Mouse (Mus musculus): ENCODE results near the gene Brpf3. TPM values are rescaled to one million over a fixed set of nuclear protein-coding genes. Genes with fewer than 3 reads are reported as not detected.
"Not testable (repeated sequence)": the region's sequence is repeated elsewhere in the genome, so short reads cannot be mapped to it uniquely, and the experiment has no call there.

Gene Brpf3
- polyA plus RNA-seq, 1 experiment = 32.3 TPM

DNA sequence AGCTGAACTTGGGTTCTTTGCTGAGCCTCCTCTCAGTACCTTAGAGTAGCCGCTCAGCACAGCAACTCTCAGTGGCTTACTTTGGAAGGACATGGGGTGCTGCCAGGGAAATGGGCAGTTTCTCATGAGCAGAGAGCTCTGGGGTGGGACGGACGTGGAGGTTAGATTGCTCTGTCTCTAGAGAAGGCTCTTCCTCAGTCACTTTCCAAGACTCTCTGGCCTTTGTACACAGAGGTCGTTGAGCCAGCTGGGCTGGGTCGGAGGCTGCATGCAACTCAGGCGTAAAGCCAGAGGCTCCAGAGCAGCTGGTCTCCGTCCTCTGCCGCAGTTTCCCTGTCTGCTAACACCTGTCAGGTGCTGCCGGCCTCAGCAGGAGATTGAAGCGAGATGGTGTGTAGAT, 33.8 kb downstream of the Brpf3 start:
- Histone ChIP-seq H3K4me3 (replicated peaks; ENCODE audit: insufficient read depth, low read depth, low read length) (no peak overlapping the region), H3K27me3 (ENCODE audit: control insufficient read depth, insufficient read depth, low read length) (no peaks in the 10 kb centered on the region), H3K4me1 (ENCODE audit: control insufficient read depth, insufficient read depth, low read length) (no peaks in the 10 kb centered on the region), H3K27ac (ENCODE audit: insufficient read depth, low read length) (no peak overlapping the region)
- no peak for DNase-seq
- no peak for TF ChIP-seq POLR2A (IDR thresholded peaks at IDR 0.05; ENCODE audit: borderline replicate concordance, insufficient read depth, low read length)
- no peak for TF ChIP-seq CTCF (IDR thresholded peaks at IDR 0.05; ENCODE audit: borderline replicate concordance, insufficient read depth, low read depth, low read length)
- WGBS = 59% methylated on average over 10 of the region's 10 CpGs

DNA sequence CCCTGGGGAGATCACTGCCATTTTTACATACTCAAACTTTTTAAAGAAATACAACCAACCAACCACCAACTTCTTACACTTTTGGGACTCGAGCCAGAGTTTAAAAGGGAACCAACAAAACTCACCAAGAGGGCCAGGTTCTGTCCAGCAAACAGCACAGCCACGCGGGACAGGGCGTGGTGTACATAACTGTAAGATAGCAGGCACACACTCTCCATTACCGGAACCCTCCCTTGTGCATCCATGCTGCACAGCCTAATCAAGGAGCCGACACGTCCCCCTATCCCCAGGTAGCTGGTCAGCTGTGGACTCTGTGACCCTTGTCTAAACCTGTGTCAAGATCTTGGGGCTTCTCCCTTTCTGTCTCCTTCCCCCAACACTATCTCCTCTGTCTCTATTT, 37.0 kb downstream of the Brpf3 start:
- WGBS = 91% methylated on average over 7 of the region's 7 CpGs
- TF ChIP-seq CTCF (IDR thresholded peaks at IDR 0.05; ENCODE audit: borderline replicate concordance, insufficient read depth, low read depth, low read length) = no peak
- H3K4me3 ChIP-seq (replicated peaks; ENCODE audit: insufficient read depth, low read depth, low read length) = no peak overlapping the region

DNA sequence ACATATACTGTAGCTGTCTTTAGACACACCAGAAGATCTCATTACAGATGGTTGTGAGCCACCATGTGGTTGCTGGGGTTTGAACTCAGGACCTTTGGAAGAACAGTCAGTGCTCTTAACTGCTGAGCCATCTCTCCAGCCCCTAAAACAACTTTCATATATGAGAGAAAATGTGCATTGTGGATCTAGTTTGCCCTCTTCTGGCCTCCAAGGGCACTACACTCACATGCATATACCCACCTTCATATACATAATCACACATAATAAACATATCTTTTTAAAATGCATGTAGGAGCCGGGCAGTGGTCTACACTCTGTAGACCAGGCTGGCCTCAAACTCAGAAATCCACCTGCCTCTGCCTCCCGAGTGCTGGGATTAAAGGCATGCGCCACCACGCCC, 41.1 kb downstream of the Brpf3 start:
- H3K27ac ChIP-seq (ENCODE audit: insufficient read depth, low read length); H3K4me1 ChIP-seq (ENCODE audit: control insufficient read depth, insufficient read depth, low read length); DNase-seq; H3K27me3 ChIP-seq (ENCODE audit: control insufficient read depth, insufficient read depth, low read length); H3K4me3 ChIP-seq (replicated peaks; ENCODE audit: insufficient read depth, low read depth, low read length): not testable (repeated sequence)
- WGBS = 98% methylated on average over 4 of the region's 4 CpGs

More for the DNA sequence above, 37.0 kb downstream of the Brpf3 start:
- Histone ChIP-seq H3K4me1 (ENCODE audit: control insufficient read depth, insufficient read depth, low read length) (no peaks in the 10 kb centered on the region), H3K27ac (ENCODE audit: insufficient read depth, low read length) (no peak overlapping the region), H3K27me3 (ENCODE audit: control insufficient read depth, insufficient read depth, low read length) (no peaks in the 10 kb centered on the region)
- no peak for DNase-seq

DNA sequence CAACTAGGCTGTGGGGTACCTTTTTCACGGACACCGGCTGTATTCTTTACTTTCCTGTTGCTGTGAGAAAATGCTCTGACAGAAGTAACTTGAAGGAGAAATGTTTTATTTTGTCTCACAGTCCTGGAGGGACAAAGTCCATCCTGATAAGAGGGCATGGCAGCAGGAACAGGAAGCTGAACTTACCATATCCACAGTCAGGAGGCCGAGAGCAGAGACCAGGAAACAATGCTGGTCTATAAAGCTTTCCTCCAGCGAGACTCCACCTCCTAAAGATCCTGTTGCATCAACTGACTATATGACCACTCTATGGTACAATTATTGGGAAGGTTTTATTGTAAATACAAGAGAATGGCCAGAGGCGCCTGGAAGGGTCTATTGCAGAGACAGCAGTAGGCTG, 42.8 kb downstream of the Brpf3 start:
- WGBS = 93% methylated on average over 5 of the region's 5 CpGs
- no peak for TF ChIP-seq CTCF (IDR thresholded peaks at IDR 0.05; ENCODE audit: borderline replicate concordance, insufficient read depth, low read depth, low read length)
- DNase-seq = no peak

DNA sequence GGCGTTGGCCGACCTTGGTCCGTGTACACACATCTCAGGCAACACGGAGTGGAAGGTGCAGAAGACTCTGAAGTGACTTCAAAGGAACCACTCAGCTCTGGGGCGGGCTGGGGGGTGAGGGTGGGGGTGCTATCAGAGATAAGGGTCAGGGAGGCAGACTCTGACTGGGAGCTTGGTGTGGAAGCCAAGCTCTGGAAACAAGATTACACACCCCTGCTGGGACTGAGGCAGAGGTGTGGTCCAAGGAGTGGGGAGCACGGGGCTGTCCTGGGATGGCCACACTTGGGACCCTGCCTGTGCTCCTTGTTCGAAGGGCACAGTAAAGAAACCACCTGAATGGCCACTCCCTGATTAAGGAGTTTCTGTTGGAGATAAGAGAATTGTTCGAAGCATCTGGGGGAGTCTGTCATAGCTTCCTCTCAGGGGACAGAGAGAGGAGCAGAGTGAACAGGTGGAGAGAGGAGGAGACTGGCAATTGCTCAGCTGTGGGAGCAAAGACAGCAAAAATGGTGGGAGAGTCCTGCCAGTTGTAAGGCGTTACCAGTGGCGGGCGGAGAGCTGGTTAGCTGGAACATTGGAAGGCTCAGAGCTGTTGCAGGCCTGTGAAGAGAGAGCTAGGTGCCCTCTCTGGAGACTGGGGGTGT, 46.2 kb downstream of the Brpf3 start:
- TF ChIP-seq CTCF (IDR thresholded peaks at IDR 0.05; ENCODE audit: borderline replicate concordance, insufficient read depth, low read depth, low read length) = no peak
- no peak for TF ChIP-seq POLR2A (IDR thresholded peaks at IDR 0.05; ENCODE audit: borderline replicate concordance, insufficient read depth, low read length)
- no peaks in the 10 kb centered on the region for H3K27me3 ChIP-seq (ENCODE audit: control insufficient read depth, insufficient read depth, low read length)
- 54% methylated on average over 11 of the region's 11 CpGs for WGBS
- no peak for DNase-seq
- no peaks in the 10 kb centered on the region; the same call in 1 of the 2 replicates for H3K4me1 ChIP-seq (ENCODE audit: control insufficient read depth, insufficient read depth, low read length)
- no peak overlapping the region for H3K4me3 ChIP-seq (replicated peaks; ENCODE audit: insufficient read depth, low read depth, low read length)
- no peak overlapping the region for H3K27ac ChIP-seq (ENCODE audit: insufficient read depth, low read length)

More for the DNA sequence above, 42.8 kb downstream of the Brpf3 start:
- Histone ChIP-seq H3K27ac (ENCODE audit: insufficient read depth, low read length) (no peak overlapping the region), H3K4me3 (replicated peaks; ENCODE audit: insufficient read depth, low read depth, low read length) (no peak overlapping the region), H3K27me3 (ENCODE audit: control insufficient read depth, insufficient read depth, low read length) (no peaks in the 10 kb centered on the region), H3K4me1 (ENCODE audit: control insufficient read depth, insufficient read depth, low read length) (no peaks in the 10 kb centered on the region; the same call in 1 of the 2 replicates)

DNA sequence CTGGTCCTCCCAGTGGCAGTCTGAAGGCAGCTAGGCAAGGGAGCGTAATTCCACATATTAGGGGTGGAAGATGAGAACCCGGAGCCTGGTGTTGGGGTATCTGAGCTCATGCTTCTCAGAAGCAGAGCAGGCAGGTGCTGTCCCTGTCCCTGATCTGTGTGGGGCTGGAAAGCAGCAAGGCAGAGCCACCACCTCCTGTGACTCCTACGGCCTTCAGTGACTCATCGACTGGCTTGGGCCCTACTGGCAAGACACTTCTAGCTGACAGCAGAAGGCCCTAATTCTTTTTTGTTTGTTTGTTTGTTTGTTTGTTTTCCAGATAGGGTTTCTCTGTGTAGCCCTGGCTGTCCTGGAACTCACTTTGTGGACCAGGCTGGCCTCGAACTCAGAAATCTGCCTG, 49.6 kb downstream of the Brpf3 start:
- Histone ChIP-seq H3K4me1 (ENCODE audit: control insufficient read depth, insufficient read depth, low read length) (no peaks in the 10 kb centered on the region; the same call in 1 of the 2 replicates), H3K27ac (ENCODE audit: insufficient read depth, low read length) (no peak overlapping the region), H3K27me3 (ENCODE audit: control insufficient read depth, insufficient read depth, low read length) (no peaks in the 10 kb centered on the region), H3K4me3 (replicated peaks; ENCODE audit: insufficient read depth, low read depth, low read length) (no peak overlapping the region)
- WGBS = 94% methylated on average over 5 of the region's 5 CpGs
- DNase-seq = no peak
- TF ChIP-seq CTCF (IDR thresholded peaks at IDR 0.05; ENCODE audit: borderline replicate concordance, insufficient read depth, low read depth, low read length) = no peak

DNA sequence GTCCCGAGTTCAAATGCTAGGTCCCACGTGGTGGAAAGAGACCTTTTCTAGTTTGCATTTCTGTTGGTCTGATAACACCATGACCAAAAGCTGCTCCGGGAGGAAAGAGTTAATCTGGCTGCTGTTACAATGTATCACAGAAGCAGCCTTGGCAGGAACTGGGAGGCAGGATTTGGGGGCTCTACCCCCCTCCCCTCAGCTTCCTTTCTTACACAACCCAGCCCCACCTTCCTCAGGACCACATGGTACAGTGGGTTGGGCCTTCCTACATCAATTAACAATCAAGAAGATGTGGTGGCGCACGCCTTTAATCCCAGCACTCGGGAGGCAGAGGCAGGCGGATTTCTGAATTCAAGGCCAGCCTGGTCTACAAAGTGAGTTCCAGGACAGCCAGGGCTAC, 53.5 kb downstream of the Brpf3 start:
- Histone ChIP-seq H3K27ac (ENCODE audit: insufficient read depth, low read length) (no peak overlapping the region), H3K4me1 (ENCODE audit: control insufficient read depth, insufficient read depth, low read length) (no peaks in the 10 kb centered on the region), H3K27me3 (ENCODE audit: control insufficient read depth, insufficient read depth, low read length) (no peaks in the 10 kb centered on the region), H3K4me3 (replicated peaks; ENCODE audit: insufficient read depth, low read depth, low read length) (no peak overlapping the region)
- 87% methylated on average over 7 of the region's 7 CpGs for WGBS
- DNase-seq = no peak
- TF ChIP-seq POLR2A (IDR thresholded peaks at IDR 0.05; ENCODE audit: borderline replicate concordance, insufficient read depth, low read length) = no peak
- no peak for TF ChIP-seq CTCF (IDR thresholded peaks at IDR 0.05; ENCODE audit: borderline replicate concordance, insufficient read depth, low read depth, low read length)

DNA sequence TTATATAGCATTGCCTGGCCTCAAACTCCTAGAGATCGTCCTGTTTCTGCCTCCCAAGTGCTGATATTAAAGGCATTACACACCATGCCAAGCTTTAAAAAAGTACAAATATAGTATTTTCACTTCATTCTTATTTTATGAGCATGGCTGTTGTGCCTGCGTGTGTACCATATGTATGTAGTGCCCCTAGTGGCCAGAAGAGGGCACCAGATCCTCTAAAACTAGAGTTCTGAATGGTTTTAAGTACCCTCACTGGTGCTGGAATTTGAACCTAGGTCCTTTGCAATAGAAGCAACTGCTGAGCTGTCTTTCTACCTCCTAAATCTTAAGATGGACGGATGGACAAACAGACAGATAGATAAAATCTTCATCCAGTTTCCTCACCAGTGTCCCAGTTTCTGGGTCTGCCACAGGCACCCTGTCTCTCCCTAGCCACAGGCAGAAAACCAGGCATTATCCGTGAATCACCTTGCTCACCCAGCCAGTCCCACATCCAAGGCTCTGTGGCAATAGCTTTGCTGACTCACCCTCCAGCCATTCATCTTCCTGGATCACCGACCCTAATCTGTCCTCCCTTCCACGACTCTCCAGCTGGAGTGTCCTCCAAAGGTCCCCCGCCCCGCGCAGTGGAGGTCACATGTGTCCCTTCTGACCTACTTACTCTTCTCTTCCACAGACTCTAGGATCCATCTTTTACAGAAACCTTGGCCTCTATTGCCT, 54.4 kb downstream of the Brpf3 start:
- Histone ChIP-seq H3K4me3 (replicated peaks; ENCODE audit: insufficient read depth, low read depth, low read length) (no peak overlapping the region), H3K27me3 (ENCODE audit: control insufficient read depth, insufficient read depth, low read length) (no peaks in the 10 kb centered on the region), H3K4me1 (ENCODE audit: control insufficient read depth, insufficient read depth, low read length) (no peaks in the 10 kb centered on the region), H3K27ac (ENCODE audit: insufficient read depth, low read length) (no peak overlapping the region)
- DNase-seq = no peak
- WGBS = 82% methylated on average over 9 of the region's 9 CpGs
- TF ChIP-seq POLR2A (IDR thresholded peaks at IDR 0.05; ENCODE audit: borderline replicate concordance, insufficient read depth, low read length) (no peak), CTCF (IDR thresholded peaks at IDR 0.05; ENCODE audit: borderline replicate concordance, insufficient read depth, low read depth, low read length) (no peak; the same call in 1 of the 2 replicates)
